Mouse (Mus musculus): ENCODE measurements around the gene Chst4.

- TF ChIP-seq CTCF (IDR thresholded peaks at IDR 0.05; ENCODE audit: borderline replicate concordance, insufficient read depth, low read length) (no peak), POLR2A (IDR thresholded peaks at IDR 0.05; ENCODE audit: low read depth, low read length) (no peak)
These were observed 17.5 kb downstream of the Chst4 start for GRCm38 (mm10) chr8:110022081-110022480.

Measured in embryonic fibroblast, embryonic 13.5 days (primary cell).